Mouse (Mus musculus): Measurements from ENCODE around the gene Mxi1.

The Mxi1 gene

GRCm38 (mm10) chr19:53359160-53360033, 49.1 kb downstream of the Mxi1 start:
- CTCF ChIA-PET = no interaction called here

- CTCF ChIA-PET = no interaction called here
These were observed 50.1 kb downstream of the Mxi1 start for GRCm38 (mm10) chr19:53360265-53360958.

- CTCF ChIA-PET = no interaction called here
These were observed 52.6 kb downstream of the Mxi1 start for GRCm38 (mm10) chr19:53362967-53363366.

- CTCF ChIA-PET = interaction anchor here (0.6 kb wide), 1 partner anchor 235 kb away, joined by 3 read pairs; no protein-coding TSS in a partner anchor
These were observed 54.2 kb downstream of the Mxi1 start for GRCm38 (mm10) chr19:53364551-53364950.

GRCm38 (mm10) chr19:53364963-53365362, 54.6 kb downstream of the Mxi1 start:
- CTCF ChIA-PET = interaction anchor here (0.6 kb wide), 1 partner anchor 235 kb away, joined by 3 read pairs; no protein-coding TSS in a partner anchor

- CTCF ChIA-PET = no interaction called here
These were observed 55.9 kb downstream of the Mxi1 start for GRCm38 (mm10) chr19:53366057-53366775.

- CTCF ChIA-PET = no interaction called here
These were observed 56.6 kb downstream of the Mxi1 start for GRCm38 (mm10) chr19:53366881-53367280.

- CTCF ChIA-PET = interaction anchor here (1.4 kb wide), 1 partner anchor 114 kb away, joined by 7 read pairs; no protein-coding TSS in a partner anchor
These were observed 59.2 kb downstream of the Mxi1 start for GRCm38 (mm10) chr19:53369469-53370043.

GRCm38 (mm10) chr19:53370233-53370632, 59.9 kb downstream of the Mxi1 start:
- CTCF ChIA-PET = no interaction called here

GRCm38 (mm10) chr19:53371666-53372065, 61.3 kb downstream of the Mxi1 start, which contains the start of gene Gm10197:
Gm10197 (minus strand) TSS chr19:53371766.
- CTCF ChIA-PET = no interaction called here

GRCm38 (mm10) chr19:53373570-53373969, 63.3 kb downstream of the Mxi1 start:
- CTCF ChIA-PET = interaction anchor here (0.6 to 0.7 kb wide), 2 partner anchors 63 to 429 kb away, joined by 4 to 14 read pairs; no protein-coding TSS in a partner anchor

GRCm38 (mm10) chr19:53375299-53375698, 65.0 kb downstream of the Mxi1 start:
- CTCF ChIA-PET = no interaction called here

GRCm38 (mm10) chr19:53375816-53376215, 65.5 kb downstream of the Mxi1 start:
- CTCF ChIA-PET = no interaction called here

GRCm38 (mm10) chr19:53377652-53378051, 67.3 kb downstream of the Mxi1 start:
- CTCF ChIA-PET = no interaction called here

- CTCF ChIA-PET = no interaction called here
These were observed 68.1 kb downstream of the Mxi1 start for GRCm38 (mm10) chr19:53378421-53378820.

GRCm38 (mm10) chr19:53383336-53383735, 73.0 kb downstream of the Mxi1 start:
- CTCF ChIA-PET = no interaction called here

- CTCF ChIA-PET = no interaction called here
These were observed 79.1 kb downstream of the Mxi1 start for GRCm38 (mm10) chr19:53389417-53389816.

GRCm38 (mm10) chr19:53389851-53390431, 79.6 kb downstream of the Mxi1 start:
- CTCF ChIA-PET = interaction anchor here (0.7 kb wide), 1 partner anchor 197 kb away, joined by 4 read pairs; no protein-coding TSS in a partner anchor

GRCm38 (mm10) chr19:53390495-53391007, 80.2 kb downstream of the Mxi1 start, which contains the start of gene Smndc1:
Smndc1 (minus strand) TSS chr19:53390578.
- CTCF ChIA-PET = interaction anchor here (0.7 kb wide), 1 partner anchor 198 kb away, joined by 4 read pairs; no protein-coding TSS in a partner anchor

GRCm38 (mm10) chr19:53391386-53391785, 81.1 kb downstream of the Mxi1 start:
- CTCF ChIA-PET = no interaction called here

- CTCF ChIA-PET = no interaction called here
These were observed 81.5 kb downstream of the Mxi1 start for GRCm38 (mm10) chr19:53391787-53392186.

Data from spleen, embryonic (tissue).